Mouse (Mus musculus) left cerebral cortex, postnatal 4 days (tissue): ENCODE measurements at regions not wholly inside any gene's neighbourhood (a gene's known extent, or its start where the extent isn't known, plus 50 kb on each side); places are given as distances from the start of the nearest gene placed in this dataset.

ENCODE experiments used
- DNase-seq: peaks from one replicate; pipeline ENCODE4 v3.0.0-alpha.2; 2022
- intact Hi-C: fragments of 180-260 bp; cut with DNase I; formaldehyde crosslinking; loops from one replicate; pipeline ENCODE4 v1.15.1; 2025

- intact Hi-C loops = no loop called here
- DNase-seq = no peak
These were observed 124.0 kb upstream of the Arrdc4 start for GRCm38 (mm10) chr7:68873008-68873407.

GRCm38 (mm10) chr7:68864322-68865031 lies 115.4 kb upstream of the Arrdc4 start:
- intact Hi-C loops = no loop called here
- no peak for DNase-seq

GRCm38 (mm10) chr7:68858471-68859210 lies 109.6 kb upstream of the Arrdc4 start:
- intact Hi-C loops = no loop called here
- DNase-seq = no peak

- intact Hi-C loops = no loop called here
- no peak for DNase-seq
These were observed 103.0 kb upstream of the Arrdc4 start for GRCm38 (mm10) chr7:68851981-68852575.

GRCm38 (mm10) chr7:68844606-68845005 lies 95.6 kb upstream of the Arrdc4 start:
- intact Hi-C loops = no loop called here
- DNase-seq = no peak

- DNase-seq = no peak
- intact Hi-C loops = no loop called here
These were observed 94.3 kb upstream of the Arrdc4 start for GRCm38 (mm10) chr7:68843374-68843773.

GRCm38 (mm10) chr7:68833977-68834791 lies 85.1 kb upstream of the Arrdc4 start:
- intact Hi-C loops = no loop called here
- no peak for DNase-seq

GRCm38 (mm10) chr7:68833517-68833916 lies 84.5 kb upstream of the Arrdc4 start:
- no peak for DNase-seq
- intact Hi-C loops = no loop called here

- DNase-seq = peak; percentile 87
- intact Hi-C loops = loop anchor here (1.0 to 10.0 kb wide), 3 partner anchors 85 to 456 kb away; partner anchors contain the start of gene Arrdc4
These were observed 80.8 kb upstream of the Arrdc4 start for GRCm38 (mm10) chr7:68829861-68830260.

- intact Hi-C loops = loop anchor here (10.0 kb wide), 1 partner anchor 80 kb away; the partner anchor contains the start of gene Arrdc4
- no peak for DNase-seq
These were observed 75.4 kb upstream of the Arrdc4 start for GRCm38 (mm10) chr7:68824399-68824798.

- DNase-seq = no peak
- intact Hi-C loops = loop anchor here (2.0 to 10.0 kb wide), 2 partner anchors 79 to 243 kb away; partner anchors contain the start of gene Arrdc4
These were observed 74.6 kb upstream of the Arrdc4 start for GRCm38 (mm10) chr7:68823646-68824045.

GRCm38 (mm10) chr7:68823189-68823588 lies 74.1 kb upstream of the Arrdc4 start:
- peak; percentile 51 for DNase-seq
- intact Hi-C loops = loop anchor here (2.0 to 10.0 kb wide), 2 partner anchors 78 to 242 kb away; partner anchors contain the start of gene Arrdc4

- intact Hi-C loops = no loop called here
- DNase-seq = no peak
These were observed 66.0 kb upstream of the Arrdc4 start for GRCm38 (mm10) chr7:68814823-68815666.

GRCm38 (mm10) chr7:68809782-68810181 lies 60.7 kb upstream of the Arrdc4 start:
- intact Hi-C loops = no loop called here
- no peak for DNase-seq
